Mouse (Mus musculus) kidney, postnatal 36 days (tissue): ENCODE results near the gene Stat5b.

Source experiments
- DNase-seq, 2 experiments: peaks; one replicate each; pipeline ENCODE4 v3.0.0; 2021 to 2022; ENCODE audit warnings: mixed read lengths in 2 of 2

Gene Stat5b

GRCm38 (mm10) chr11:100850038-100850777, at the start of gene Stat5b:
Gene Stat5b (minus strand): TSS chr11:100850724.
- peak; percentile 76 to 90 for DNase-seq

- DNase-seq, result no peak
Observed at GRCm38 (mm10) chr11:100898441-100899199, 48.1 kb upstream of the Stat5b start.

- peak; percentile 15 to 28 for DNase-seq
Observed at GRCm38 (mm10) chr11:100897294-100898231, 47.0 kb upstream of the Stat5b start.

- no peak for DNase-seq
Observed at GRCm38 (mm10) chr11:100896078-100896477, 45.6 kb upstream of the Stat5b start.

GRCm38 (mm10) chr11:100894146-100894918, 43.8 kb upstream of the Stat5b start:
- no peak for DNase-seq

GRCm38 (mm10) chr11:100893482-100893881, 43.0 kb upstream of the Stat5b start:
- peak; percentile 89 to 95 for DNase-seq

- DNase-seq, result no peak
Observed at GRCm38 (mm10) chr11:100892435-100892834, 41.9 kb upstream of the Stat5b start.

- no peak for DNase-seq
Observed at GRCm38 (mm10) chr11:100891256-100892123, 41.0 kb upstream of the Stat5b start.

GRCm38 (mm10) chr11:100890481-100890880, 40.0 kb upstream of the Stat5b start:
- no peak for DNase-seq

GRCm38 (mm10) chr11:100888348-100888820, 37.9 kb upstream of the Stat5b start:
- DNase-seq, result no peak

GRCm38 (mm10) chr11:100887764-100888163, 37.2 kb upstream of the Stat5b start:
- DNase-seq, result no peak

- DNase-seq, result no peak
Observed at GRCm38 (mm10) chr11:100887236-100887635, 36.7 kb upstream of the Stat5b start.

- no peak for DNase-seq
Observed at GRCm38 (mm10) chr11:100886188-100886740, 35.7 kb upstream of the Stat5b start.

- no peak for DNase-seq
Observed at GRCm38 (mm10) chr11:100885472-100885871, 34.9 kb upstream of the Stat5b start.

- no peak for DNase-seq
Observed at GRCm38 (mm10) chr11:100883640-100884039, 33.1 kb upstream of the Stat5b start.

- peak in 1 of 2 experiments; percentile 41 for DNase-seq
Observed at GRCm38 (mm10) chr11:100879321-100880078, 29.0 kb upstream of the Stat5b start.

GRCm38 (mm10) chr11:100875761-100876160, 25.2 kb upstream of the Stat5b start:
- peak; percentile 68 to 74 for DNase-seq

GRCm38 (mm10) chr11:100870968-100871350, 20.4 kb upstream of the Stat5b start:
- DNase-seq, result no peak

- DNase-seq, result peak; percentile 76 to 82
Observed at GRCm38 (mm10) chr11:100870256-100870967, 19.9 kb upstream of the Stat5b start.
